Mouse (Mus musculus) heart, adult 11 months (tissue): Measurements from ENCODE around the gene Sbk1.
"Not testable (repeated sequence)": the region's sequence is repeated elsewhere in the genome, so short reads cannot be mapped to it uniquely, and the experiment has no call there.

Source experiments
- DNase-seq: peaks from one replicate; pipeline ENCODE4 v3.0.0; 2022

Sbk1 gene

GRCm38 (mm10) chr7:126288104-126288497 is 15.7 kb downstream of the Sbk1 start:
- peak; percentile 89 for DNase-seq

GRCm38 (mm10) chr7:126288571-126289091 is 16.2 kb downstream of the Sbk1 start:
- no peak for DNase-seq

- DNase-seq = no peak
Measured at GRCm38 (mm10) chr7:126289371-126289770, 17.0 kb downstream of the Sbk1 start.

- DNase-seq = no peak
Measured at GRCm38 (mm10) chr7:126289956-126290355, 17.5 kb downstream of the Sbk1 start.

- DNase-seq = peak; percentile 90
Measured at GRCm38 (mm10) chr7:126291681-126292545, 19.5 kb downstream of the Sbk1 start.

- DNase-seq = no peak
Measured at GRCm38 (mm10) chr7:126293091-126293490, 20.7 kb downstream of the Sbk1 start.

- DNase-seq = no peak
Measured at GRCm38 (mm10) chr7:126297579-126298460, 25.4 kb downstream of the Sbk1 start.

- no peak for DNase-seq
Measured at GRCm38 (mm10) chr7:126298856-126299255, 26.4 kb downstream of the Sbk1 start.

- DNase-seq = not testable (repeated sequence)
Measured at GRCm38 (mm10) chr7:126301831-126302230, 29.4 kb downstream of the Sbk1 start.

- no peak for DNase-seq
Measured at GRCm38 (mm10) chr7:126311822-126312221, 39.4 kb downstream of the Sbk1 start.

GRCm38 (mm10) chr7:126313309-126313708 is 40.9 kb downstream of the Sbk1 start:
- no peak for DNase-seq

GRCm38 (mm10) chr7:126314273-126314672 is 41.9 kb downstream of the Sbk1 start:
- peak; percentile 93 for DNase-seq

- peak; percentile 90 for DNase-seq
Measured at GRCm38 (mm10) chr7:126323729-126324128, 51.3 kb downstream of the Sbk1 start.

GRCm38 (mm10) chr7:126324791-126325190 is 52.4 kb downstream of the Sbk1 start:
- DNase-seq = no peak

- not testable (repeated sequence) for DNase-seq
Measured at GRCm38 (mm10) chr7:126325576-126326273, 53.3 kb downstream of the Sbk1 start.

GRCm38 (mm10) chr7:126328848-126329247 is 56.4 kb downstream of the Sbk1 start:
- not testable (repeated sequence) for DNase-seq

GRCm38 (mm10) chr7:126329907-126330645 is 57.7 kb downstream of the Sbk1 start:
- DNase-seq = no peak

GRCm38 (mm10) chr7:126330693-126331092 is 58.3 kb downstream of the Sbk1 start:
- no peak for DNase-seq

GRCm38 (mm10) chr7:126332691-126333090 is 60.3 kb downstream of the Sbk1 start:
- DNase-seq = no peak

GRCm38 (mm10) chr7:126335556-126335955 is 63.1 kb downstream of the Sbk1 start:
- DNase-seq = no peak

GRCm38 (mm10) chr7:126338906-126339305 is 66.5 kb downstream of the Sbk1 start:
- no peak for DNase-seq

GRCm38 (mm10) chr7:126339521-126339971 is 67.1 kb downstream of the Sbk1 start:
- DNase-seq = no peak
